Mouse (Mus musculus) G1E (cell line): Measurements from ENCODE around the gene Emc6.

Source experiments
- CTCF ChIP-seq: IDR thresholded peaks from 2 replicates; pipeline ENCODE4 v1.5.1; 2012; ENCODE audit warnings: low read depth, low read length, inconsistent platforms, mixed read lengths
- GATA1 ChIP-seq: IDR thresholded peaks from 2 replicates; pipeline ENCODE4 v1.6.1; 2012; ENCODE audit warnings: borderline replicate concordance, low read length, inconsistent platforms, mixed read lengths
- GATA2 ChIP-seq: IDR thresholded peaks from 2 replicates; pipeline ENCODE4 v1.6.1; 2012; ENCODE audit warnings: low read depth, low read length, inconsistent platforms, borderline replicate concordance
- TAL1 ChIP-seq: conservative IDR thresholded peaks from 2 replicates; pipeline ENCODE4 v1.6.1; 2012; ENCODE audit warnings: low read depth, low read length, inconsistent platforms, mixed read lengths

DNA sequence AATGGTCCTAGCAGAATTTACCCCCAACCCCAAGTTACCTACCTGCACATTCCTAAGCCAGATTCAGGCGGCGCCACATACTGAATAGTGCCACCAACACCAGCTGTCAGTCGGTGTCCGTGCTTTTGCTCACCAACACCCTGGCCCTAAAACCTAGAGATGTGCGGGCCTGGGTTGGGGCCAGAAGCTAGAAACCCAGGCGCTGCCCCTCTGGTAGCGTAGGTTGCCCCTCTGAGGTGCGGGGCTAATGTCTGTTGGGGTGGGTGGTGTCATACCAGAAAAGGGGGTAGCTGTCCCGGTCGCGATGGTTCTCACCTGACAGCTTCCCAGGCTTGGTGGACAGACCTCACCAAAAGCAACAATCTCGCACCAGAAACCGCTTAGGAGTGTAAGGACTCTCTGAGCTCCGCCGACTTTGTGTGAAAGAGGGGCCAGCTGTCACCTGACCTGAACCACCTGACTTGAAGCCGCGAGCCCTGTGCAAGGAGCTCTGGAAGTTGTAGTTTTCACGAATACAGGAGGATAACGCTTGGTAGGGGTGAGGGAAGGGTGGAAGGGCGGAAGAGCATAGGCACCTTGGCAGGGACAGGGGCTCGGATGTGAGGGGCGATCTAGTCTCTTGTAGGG lies 21.9 kb upstream of the Emc6 start, which contains the start of gene Ctns:
- TF ChIP-seq CTCF (no peak), GATA1 (no peak), GATA2 (no peak), TAL1 (no peak)
